Mouse (Mus musculus): ENCODE data around the gene Cox10. TPM values are rescaled to one million over a fixed set of nuclear protein-coding genes. Genes with fewer than 3 reads are reported as not detected.

The Cox10 gene
- total RNA-seq, 1 experiment from 2014 or later = 13.1 TPM

DNA sequence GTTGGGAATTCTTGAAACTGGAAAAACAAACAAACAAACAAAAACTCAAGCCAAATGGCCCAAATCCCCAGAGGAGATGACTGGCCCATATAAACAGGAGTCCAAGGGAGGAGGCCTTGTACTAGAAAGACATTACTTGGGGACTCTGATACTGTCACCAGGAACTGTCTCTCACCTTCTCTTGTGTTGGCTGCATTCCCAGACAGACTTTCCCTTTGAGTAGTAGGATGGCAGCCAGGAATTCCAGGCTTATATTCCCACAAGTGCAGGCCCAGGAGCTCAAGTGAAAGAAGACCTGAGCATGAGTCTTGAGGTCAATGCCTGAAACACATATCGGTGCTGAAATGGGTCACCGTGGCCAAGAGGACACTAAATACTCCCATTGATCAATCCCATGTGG lies 132.2 kb downstream of the Cox10 start:
- no peak for ATAC-seq (replicated peaks in 1 of 2; ENCODE audit: insufficient read depth in 1 of 2, low FRiP score in 2 of 2, low TSS enrichment in 1 of 2, low read depth in 1 of 2, poor library complexity in 2 of 2, severe bottlenecking in 2 of 2)

DNA sequence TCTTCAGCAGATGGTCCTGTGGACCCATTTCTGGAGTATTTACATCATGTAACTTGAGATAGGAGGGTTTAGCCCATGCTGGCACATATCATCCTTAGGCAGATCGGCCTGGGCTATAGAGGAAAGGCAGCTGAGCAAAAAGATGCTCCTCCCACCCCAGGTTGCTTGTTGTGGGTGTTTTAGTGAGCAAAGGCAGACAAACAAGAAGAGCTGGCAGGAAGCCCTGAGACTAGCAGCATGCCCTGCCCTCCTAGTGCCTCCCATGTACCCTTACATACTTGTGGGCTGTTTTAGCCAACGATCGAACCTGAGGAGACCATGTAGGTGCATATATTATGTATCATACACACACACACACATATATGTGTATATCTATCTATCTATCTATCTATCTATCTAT lies 135.3 kb downstream of the Cox10 start:
- ATAC-seq (replicated peaks in 1 of 2; ENCODE audit: insufficient read depth in 1 of 2, low FRiP score in 2 of 2, low TSS enrichment in 1 of 2, low read depth in 1 of 2, poor library complexity in 2 of 2, severe bottlenecking in 2 of 2) = no peak

DNA sequence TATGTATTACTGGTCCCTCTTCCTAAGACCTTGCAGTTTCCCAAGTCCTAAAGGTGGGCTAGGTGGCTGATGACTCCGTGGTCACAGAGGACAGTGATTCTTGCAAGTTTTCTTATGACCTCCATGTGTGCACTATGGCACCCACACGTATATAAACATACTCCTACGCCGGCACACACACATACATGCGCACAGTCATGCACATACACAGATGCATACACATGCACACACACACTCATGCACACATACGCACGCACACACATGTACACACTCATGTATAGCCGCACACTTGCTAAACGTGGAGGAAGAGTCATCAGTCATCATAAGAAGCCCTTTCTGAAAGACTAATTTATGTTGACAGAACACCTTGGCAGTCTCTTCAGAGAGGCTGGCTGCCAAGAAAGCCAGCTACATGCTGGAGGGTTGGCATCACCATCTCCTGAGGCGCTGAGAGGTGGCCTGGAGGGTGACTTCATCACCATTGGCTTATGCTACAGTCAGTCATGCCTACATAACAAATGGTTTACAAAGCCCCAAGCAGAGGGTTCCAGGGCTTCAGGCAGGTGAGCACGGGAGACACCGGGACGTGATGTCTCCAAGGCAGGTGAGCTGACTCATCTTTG lies 135.9 kb downstream of the Cox10 start:
- ATAC-seq (replicated peaks in 1 of 2; ENCODE audit: insufficient read depth in 1 of 2, low FRiP score in 2 of 2, low TSS enrichment in 1 of 2, low read depth in 1 of 2, poor library complexity in 2 of 2, severe bottlenecking in 2 of 2) = no peak

DNA sequence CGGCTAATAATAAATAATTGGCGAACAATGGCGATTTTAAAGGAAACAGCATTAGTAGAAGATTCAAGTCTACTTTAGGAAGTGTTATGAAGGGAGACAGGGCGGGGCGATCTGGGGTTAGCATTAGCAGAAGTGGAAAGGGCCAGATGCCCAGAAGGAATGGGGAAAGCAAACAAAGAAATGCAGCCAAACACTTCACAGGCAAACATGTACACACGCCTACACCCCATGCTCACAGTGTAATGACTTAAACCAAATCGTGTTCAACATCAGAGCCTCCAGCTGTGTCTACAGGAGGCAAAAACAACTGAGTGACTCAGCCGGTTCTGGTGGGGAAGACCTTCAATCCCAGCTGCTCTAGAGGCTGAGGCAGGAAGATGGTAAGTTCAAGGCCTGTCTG lies 137.1 kb downstream of the Cox10 start:
- ATAC-seq (replicated peaks in 1 of 2; ENCODE audit: insufficient read depth in 1 of 2, low FRiP score in 2 of 2, low TSS enrichment in 1 of 2, low read depth in 1 of 2, poor library complexity in 2 of 2, severe bottlenecking in 2 of 2) = no peak

DNA sequence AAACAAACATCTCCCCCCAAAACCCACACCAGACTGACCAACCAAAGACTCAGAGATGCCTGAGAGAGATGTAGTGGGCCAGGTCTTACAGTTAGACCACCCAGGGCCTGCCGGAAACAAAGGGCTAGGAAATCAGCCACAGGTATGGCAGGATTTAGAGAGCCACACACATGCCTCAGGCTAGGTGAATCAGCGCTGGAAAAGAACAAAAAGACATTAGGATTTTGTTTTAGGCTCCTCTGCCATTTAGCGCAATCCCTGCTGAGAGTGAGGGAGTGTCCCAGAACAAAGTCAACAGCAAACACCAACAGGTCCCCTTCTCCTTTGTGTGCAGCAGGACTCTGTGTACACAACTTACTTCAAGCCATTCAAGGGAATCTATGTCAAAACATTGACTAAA lies 142.6 kb downstream of the Cox10 start:
- ATAC-seq (replicated peaks in 1 of 2; ENCODE audit: insufficient read depth in 1 of 2, low FRiP score in 2 of 2, low TSS enrichment in 1 of 2, low read depth in 1 of 2, poor library complexity in 2 of 2, severe bottlenecking in 2 of 2) = no peak

DNA sequence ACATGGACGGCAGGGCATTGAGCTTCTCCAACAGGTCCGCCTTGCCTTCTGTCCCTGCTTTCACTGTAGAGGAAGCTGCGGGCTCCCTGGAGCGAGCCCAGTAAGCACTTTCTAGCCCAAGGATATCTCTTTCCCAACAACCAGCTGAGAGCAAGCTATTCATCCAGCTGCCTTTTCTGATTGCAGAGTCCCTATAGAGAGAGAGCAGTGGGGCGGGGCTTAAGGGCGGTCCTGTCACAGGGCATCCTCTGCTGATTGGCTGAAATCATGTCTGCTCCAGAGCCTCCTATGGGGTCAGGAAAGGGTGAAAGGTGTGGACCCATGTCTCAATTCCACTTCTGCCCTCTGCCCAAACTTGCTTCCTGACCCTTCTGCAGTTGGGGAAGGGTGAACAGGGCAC lies 152.4 kb downstream of the Cox10 start:
- ATAC-seq (replicated peaks in 1 of 2; ENCODE audit: insufficient read depth in 1 of 2, low FRiP score in 2 of 2, low TSS enrichment in 1 of 2, low read depth in 1 of 2, poor library complexity in 2 of 2, severe bottlenecking in 2 of 2) = no peak

DNA sequence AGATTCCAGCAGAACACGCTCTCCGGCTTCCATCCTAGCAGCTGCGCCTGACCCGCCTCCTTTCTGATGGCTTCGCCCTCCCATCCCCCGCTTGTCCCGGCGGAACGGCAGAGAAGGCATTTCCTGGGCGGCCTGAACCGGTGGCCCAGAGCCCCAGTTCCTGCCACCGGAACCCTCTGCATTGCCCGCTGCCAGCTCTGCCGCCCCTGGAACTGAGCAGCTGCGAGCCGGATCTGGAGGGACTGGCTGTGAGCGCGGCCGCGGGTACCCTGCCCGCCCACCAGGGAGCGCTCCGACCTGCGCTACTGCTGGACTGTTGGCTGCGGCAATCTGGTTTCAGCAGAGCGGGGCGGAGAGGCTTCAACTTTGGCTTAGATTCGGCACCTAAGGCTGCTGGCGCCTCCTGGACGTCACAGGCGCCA lies 154.1 kb downstream of the Cox10 start:
- peak; percentile 54 to 57 for ATAC-seq (replicated peaks in 1 of 2; ENCODE audit: insufficient read depth in 1 of 2, low FRiP score in 2 of 2, low TSS enrichment in 1 of 2, low read depth in 1 of 2, poor library complexity in 2 of 2, severe bottlenecking in 2 of 2)

DNA sequence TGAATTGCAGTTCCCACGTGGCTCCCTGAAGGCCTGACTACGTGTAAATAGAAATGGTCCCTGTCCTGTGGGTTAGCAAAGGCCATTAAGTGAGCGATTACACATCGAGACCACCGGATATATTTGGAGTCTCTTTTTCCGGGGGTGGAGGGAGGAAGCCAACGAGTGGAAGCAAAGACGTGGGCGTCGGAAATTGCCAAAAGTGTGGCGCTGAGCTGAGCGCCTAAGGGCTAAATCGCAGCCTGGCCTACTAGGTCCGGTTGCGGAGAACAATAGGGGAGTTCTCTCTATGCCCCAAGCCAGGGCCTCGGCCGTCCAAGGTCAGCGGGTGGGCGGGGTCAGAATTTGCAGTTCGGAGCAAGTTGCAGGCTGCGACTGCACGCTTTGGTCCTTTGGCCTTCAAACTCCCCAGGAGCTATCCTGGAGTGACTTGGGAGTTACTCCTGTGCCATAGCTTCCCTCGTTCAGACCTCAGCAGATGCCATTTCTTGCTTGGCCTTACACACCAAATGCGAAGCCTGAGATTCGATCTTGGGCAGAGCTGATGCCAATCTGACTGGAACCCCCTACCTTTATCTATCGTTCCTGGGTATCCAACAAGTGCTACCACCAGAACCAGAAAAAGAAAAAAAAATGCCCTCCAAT lies 154.9 kb downstream of the Cox10 start:
- ATAC-seq (replicated peaks in 1 of 2; ENCODE audit: insufficient read depth in 1 of 2, low FRiP score in 2 of 2, low TSS enrichment in 1 of 2, low read depth in 1 of 2, poor library complexity in 2 of 2, severe bottlenecking in 2 of 2) = no peak

DNA sequence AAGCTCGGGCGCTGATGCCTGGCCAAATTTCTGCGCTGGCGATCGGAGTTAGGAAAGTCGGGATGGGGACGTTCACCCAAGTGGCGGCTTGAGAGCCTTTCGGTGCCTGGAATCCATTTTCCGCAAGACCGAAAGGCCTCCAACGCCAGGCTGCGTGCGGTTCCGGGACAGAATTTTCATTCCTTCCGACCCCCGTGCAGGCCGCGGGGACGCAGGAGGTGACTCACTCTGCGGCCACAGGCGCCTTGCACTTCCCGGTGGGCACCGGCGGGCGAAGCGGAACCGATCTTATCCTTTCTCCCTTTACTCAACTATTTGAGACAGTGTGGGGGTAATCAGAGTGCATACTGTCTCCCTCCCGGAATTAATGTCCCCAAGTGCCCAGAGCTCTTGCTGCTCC lies 155.9 kb downstream of the Cox10 start:
- no peak for ATAC-seq (replicated peaks in 1 of 2; ENCODE audit: insufficient read depth in 1 of 2, low FRiP score in 2 of 2, low TSS enrichment in 1 of 2, low read depth in 1 of 2, poor library complexity in 2 of 2, severe bottlenecking in 2 of 2)

DNA sequence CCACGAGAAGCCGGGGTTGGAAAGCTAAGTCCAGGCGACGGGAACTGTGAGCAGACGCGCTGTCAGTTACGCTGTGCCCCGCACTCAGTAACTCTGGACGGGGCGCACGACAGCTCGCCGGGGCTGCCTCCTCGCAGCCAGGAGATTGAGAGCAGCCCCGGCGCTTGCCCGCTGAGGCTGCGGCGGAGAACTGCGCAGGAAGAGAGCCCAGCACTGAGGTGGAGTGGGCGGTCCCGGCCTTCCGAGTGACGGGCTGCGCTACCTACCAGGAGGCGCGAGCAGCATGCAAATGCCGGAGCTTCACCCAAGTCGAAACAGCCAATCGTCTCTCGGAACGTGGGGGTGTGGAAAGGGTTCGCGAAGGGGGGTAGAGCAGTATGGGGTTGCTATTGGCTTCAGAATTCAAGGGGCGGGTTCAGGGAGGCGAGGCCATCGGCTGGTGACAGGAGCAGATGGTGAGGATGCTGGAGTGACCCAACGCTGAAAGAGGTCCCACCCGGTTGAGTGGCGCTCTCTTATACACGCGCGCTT lies 157.1 kb downstream of the Cox10 start, which contains the start of gene Hs3st3b1:
Hs3st3b1 (minus strand) TSS at position 200 of the 531 bp plus-strand sequence.
- peak; percentile 85 to 90 for ATAC-seq (replicated peaks in 1 of 2; ENCODE audit: insufficient read depth in 1 of 2, low FRiP score in 2 of 2, low TSS enrichment in 1 of 2, low read depth in 1 of 2, poor library complexity in 2 of 2, severe bottlenecking in 2 of 2)

DNA sequence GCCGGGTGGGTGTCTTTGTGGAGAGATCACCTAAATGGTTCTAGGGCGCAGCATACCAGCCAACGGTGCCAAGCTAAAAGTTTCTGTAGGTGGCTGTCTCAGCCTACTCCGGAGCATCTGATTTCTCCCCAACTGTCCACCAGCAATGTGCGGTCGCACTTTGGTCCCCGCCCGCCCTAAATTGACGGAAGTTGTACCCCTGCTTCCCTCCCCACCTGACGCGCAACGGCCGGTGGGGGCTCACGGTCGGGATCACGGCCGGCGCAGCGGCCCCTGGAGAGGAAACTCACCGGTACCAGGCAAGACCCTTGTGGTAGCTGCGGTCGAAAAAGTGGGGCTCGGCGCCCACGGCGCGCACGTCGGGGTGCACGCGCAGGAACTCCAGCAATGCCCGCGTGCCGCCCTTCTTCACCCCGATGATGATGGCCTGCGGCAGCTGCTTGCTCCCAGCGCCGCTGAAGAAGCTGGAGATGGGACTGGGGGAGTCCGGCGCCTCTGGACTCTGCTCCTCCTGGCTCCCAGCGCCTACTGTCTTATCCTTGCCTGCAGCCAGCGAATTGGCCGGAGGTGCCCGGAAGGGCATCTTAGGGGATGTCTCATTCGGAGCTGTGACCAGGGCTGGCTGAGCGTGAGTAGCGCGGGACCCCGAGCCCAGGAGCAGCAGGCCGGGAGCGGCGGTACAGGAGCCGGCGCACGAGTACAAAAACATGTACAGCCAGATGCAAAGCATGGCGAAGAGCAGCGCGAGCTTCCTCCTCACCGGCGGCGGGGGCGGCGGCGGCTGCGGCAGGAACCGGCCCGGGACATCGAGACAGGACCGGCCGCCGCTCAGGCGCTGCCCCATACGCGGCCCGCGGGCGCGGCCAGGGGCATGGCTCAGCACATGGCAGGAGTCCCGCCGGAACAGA lies 158.0 kb downstream of the Cox10 start:
- ATAC-seq (replicated peaks in 1 of 2; ENCODE audit: insufficient read depth in 1 of 2, low FRiP score in 2 of 2, low TSS enrichment in 1 of 2, low read depth in 1 of 2, poor library complexity in 2 of 2, severe bottlenecking in 2 of 2) = no peak

DNA sequence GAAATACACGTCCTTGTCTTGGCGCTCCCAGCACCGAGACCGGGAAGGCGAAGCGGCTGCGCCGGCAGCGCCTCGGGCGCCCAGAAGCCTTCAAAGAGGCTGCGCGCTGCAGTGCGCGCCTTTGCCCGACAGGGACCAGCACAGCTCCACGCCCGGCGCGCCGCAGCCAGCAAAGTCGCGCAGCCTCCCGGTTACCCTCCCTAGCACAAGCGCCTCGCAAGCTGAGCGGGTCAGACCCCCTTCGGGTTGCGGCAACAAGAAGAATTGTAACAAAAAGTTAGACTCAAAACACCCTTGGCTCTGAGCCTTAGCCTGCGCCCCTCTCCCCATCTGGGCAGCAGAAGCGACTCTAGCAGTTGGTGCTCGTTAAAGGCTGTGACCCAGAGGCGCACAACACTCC lies 158.7 kb downstream of the Cox10 start:
- peak; percentile 52 to 54 for ATAC-seq (replicated peaks in 1 of 2; ENCODE audit: insufficient read depth in 1 of 2, low FRiP score in 2 of 2, low TSS enrichment in 1 of 2, low read depth in 1 of 2, poor library complexity in 2 of 2, severe bottlenecking in 2 of 2)

DNA sequence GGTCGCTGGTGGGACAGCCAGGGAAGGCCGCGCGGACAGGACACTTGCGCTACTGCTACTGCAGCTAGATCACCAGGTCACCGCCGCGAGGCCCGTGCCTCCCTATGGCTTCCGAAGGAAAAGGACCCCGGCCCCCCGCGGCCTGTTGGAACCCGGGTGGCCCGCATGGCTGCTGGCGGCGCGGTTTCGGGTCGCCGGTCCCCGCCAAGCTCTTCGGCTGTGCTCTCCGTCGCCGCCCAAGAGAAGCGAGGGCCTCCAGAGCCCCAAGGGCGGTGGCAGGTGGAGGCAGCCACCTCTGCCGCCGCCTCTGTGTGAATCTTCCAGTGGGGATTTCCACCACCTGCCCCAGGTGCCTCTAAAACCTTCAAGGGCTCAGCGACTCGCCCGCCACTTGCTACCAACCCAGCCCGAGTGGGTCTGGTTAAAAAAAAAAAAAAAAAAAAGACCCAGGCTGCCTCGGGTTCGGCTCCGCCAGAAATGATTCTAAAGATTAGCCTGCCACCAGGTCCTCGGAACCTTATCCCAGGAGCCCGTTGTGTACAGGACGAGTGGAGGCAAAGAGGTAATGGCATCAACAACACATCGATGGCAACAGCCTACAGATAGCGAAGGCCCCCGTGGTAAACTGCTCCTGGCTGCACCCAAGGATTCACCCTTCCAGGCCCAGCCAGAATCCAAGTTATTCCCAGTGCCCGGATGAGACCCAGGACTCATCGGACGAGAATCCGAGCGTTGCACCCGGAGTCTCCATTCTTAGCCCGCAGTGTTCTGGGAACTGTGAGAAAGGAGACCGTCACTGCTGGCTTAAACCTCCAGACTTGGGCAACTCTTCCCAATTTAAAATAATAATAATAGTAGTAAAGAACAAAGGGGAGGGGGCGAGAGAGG lies 159.8 kb downstream of the Cox10 start:
- no peak for ATAC-seq (replicated peaks in 1 of 2; ENCODE audit: insufficient read depth in 1 of 2, low FRiP score in 2 of 2, low TSS enrichment in 1 of 2, low read depth in 1 of 2, poor library complexity in 2 of 2, severe bottlenecking in 2 of 2)

DNA sequence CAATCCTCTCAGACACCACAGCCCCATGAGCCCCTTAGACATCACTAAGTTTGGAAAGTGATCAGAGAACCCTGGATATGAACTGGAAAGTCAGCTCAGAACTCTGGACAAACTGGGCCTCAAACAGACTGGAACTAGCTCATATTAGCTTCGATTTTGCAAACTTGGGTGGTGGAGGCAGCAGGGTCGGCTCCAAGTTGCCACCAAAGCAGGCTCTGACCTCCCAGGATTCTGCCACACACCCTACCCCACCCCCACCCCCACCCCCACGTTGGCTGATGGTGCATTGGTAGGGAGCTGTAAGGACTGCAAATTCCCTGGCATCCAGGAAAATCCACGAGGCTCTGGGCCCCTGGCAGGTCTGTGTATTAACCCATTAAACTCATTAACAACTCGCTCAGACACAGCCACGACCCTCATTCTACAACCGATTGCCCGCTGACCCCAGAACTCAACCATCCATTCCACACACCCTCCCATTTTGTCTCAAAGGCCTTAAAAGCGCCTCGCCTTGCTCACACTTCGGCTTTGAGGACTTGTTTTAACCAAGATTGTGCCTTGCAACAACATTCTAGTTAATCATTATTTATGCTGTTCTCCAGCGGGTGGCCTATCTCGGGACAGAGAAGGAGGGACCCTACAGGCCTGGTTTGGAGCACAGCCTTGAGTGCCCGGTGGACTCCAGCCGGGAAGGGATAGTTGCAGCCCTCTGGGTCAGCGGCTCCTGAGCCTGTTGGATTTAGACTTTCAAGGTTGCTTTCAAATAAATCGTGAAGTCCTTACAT lies 160.8 kb downstream of the Cox10 start:
- no peak for ATAC-seq (replicated peaks in 1 of 2; ENCODE audit: insufficient read depth in 1 of 2, low FRiP score in 2 of 2, low TSS enrichment in 1 of 2, low read depth in 1 of 2, poor library complexity in 2 of 2, severe bottlenecking in 2 of 2)

DNA sequence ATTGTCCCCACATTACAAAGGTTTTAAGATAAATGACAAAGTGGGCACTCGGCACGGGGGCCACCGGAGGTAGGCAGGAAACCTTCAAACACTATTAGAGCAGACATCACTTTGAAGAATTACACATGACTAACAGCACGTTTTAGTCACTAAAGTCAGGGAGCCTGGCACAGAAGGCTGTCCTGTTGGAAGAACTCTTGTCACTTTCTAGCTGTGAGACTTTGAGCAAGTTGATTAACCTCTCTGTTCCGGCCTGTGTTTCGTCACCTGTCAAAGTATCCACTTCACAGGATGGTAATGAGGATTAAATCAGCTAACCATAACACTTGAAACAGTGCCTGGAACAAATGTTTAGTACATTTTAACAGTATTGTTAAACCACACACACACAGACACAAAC lies 161.7 kb downstream of the Cox10 start:
- no peak for ATAC-seq (replicated peaks in 1 of 2; ENCODE audit: insufficient read depth in 1 of 2, low FRiP score in 2 of 2, low TSS enrichment in 1 of 2, low read depth in 1 of 2, poor library complexity in 2 of 2, severe bottlenecking in 2 of 2)

DNA sequence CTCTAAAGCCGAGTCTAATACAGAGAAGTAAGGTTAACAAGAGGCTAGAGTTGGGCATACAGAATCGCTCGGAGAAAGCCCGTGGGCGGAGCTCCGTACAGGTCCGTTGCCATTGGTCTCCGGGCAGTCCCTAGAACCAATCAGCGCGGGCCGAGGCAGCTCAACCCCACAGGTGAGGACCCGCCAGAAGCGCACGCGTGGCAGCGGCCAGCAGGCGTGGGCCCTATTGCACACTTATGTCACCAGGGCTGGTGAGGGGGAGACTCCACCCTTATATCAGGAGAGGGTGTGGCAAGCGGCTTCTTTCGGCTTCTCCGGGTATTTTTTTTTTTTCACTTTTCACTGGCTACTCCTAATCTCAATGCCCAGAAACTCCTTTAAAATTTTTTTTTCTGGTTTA lies 164.9 kb downstream of the Cox10 start:
- peak; percentile 86 to 88 for ATAC-seq (replicated peaks in 1 of 2; ENCODE audit: insufficient read depth in 1 of 2, low FRiP score in 2 of 2, low TSS enrichment in 1 of 2, low read depth in 1 of 2, poor library complexity in 2 of 2, severe bottlenecking in 2 of 2)
